Mouse (Mus musculus) neural tube, embryonic 14.5 days (tissue): ENCODE data around the gene Ubtd2. TPM values are rescaled to one million over a fixed set of nuclear protein-coding genes. Genes with fewer than 3 reads are reported as not detected.

Experiments
- ATAC-seq: fragments of 200-750 bp; cut with Nextera tagmentation; 2 replicates; pipeline ENCODE4 v1.8.0; 2017; ENCODE audit warnings: low read depth, mild to moderate bottlenecking, moderate TSS enrichment, moderate library complexity
- H3K27ac ChIP-seq: fragments of 300-500 bp; sonication (generic); 2 replicates; pipeline ENCODE4 v1.5.1; 2014; ENCODE audit warnings: low read depth, mild to moderate bottlenecking, control low read depth, low read length, moderate library complexity, mixed read lengths
- H3K27me3 ChIP-seq: fragments of 300-500 bp; sonication (generic); 2 replicates; pipeline ENCODE4 v1.6.1; 2014; ENCODE audit warnings: low read length; ENCODE audit not compliant: control insufficient read depth, insufficient read depth
- H3K36me3 ChIP-seq: fragments of 300-500 bp; sonication (generic); 2 replicates; pipeline ENCODE4 v1.6.1; 2014; ENCODE audit warnings: low read length, mixed read lengths; ENCODE audit not compliant: control insufficient read depth, insufficient read depth
- H3K4me1 ChIP-seq: fragments of 300-500 bp; sonication (generic); 2 replicates; pipeline ENCODE4 v1.6.1; 2014; ENCODE audit warnings: low read length; ENCODE audit not compliant: control insufficient read depth, insufficient read depth
- H3K4me2 ChIP-seq: fragments of 300-500 bp; sonication (generic); 2 replicates; pipeline ENCODE4 v1.6.1; 2014; ENCODE audit warnings: mild to moderate bottlenecking, low read depth, low read length, control low read depth
- H3K4me3 ChIP-seq: fragments of 300-500 bp; sonication (generic); 2 replicates; pipeline ENCODE4 v1.5.1; 2014; ENCODE audit warnings: low read depth, low read length, control low read depth, mixed read lengths
- H3K9ac ChIP-seq: fragments of 300-500 bp; sonication (generic); replicated peaks from 2 replicates; pipeline ENCODE4 v1.6.1; 2014; ENCODE audit warnings: low read depth, mild to moderate bottlenecking, control low read depth, low read length, mixed read lengths
- H3K9me3 ChIP-seq: fragments of 300-500 bp; sonication (generic); 2 replicates; pipeline ENCODE4 v1.6.1; 2016; ENCODE audit warnings: low read length; ENCODE audit not compliant: control insufficient read depth
- WGBS: fragments of 180-500 bp; shearing (Covaris S2); extraction: QIAGEN DNeasy Blood & Tissue Kit; methylation state at CpG from one replicate; pipeline ENCODE4 v1.1.7; 2014; 5-methylcytosine and 5-hydroxymethylcytosine counted together
- polyA plus RNA-seq: library from polyadenylated mRNA; unstranded; fragments of >200 nt; fragmentation: Nextera tagmentation; extraction: Ambion mirVana; gene quantifications from 2 replicates; pipeline ENCODE4 v1.2.1, GENCODE M21; 2014

Ubtd2 gene
- polyA plus RNA-seq, 1 experiment from 2014 or later = 52.5 TPM

DNA sequence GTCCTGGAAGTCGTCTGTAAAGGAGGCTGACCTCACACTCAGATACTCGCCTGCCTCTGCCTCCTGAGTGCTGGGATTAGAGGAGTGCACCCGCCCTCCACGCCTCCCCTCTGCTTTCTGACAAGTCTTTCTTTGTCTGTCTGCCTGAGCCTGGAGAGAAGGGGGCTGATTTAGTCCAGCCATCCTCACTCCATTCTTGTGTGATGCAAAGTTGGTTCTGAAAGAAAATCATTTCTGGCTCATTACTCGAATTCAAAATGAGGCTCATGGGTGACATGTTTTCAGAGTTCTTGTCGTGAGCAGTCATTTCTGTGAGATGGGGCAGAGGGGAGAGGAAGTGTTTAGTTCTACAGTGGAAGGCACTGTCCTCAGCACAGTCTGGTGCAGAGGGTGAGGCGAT, 81.8 kb downstream of the Ubtd2 start:
- no peak for ATAC-seq
- Histone ChIP-seq H3K27me3 (no peaks in the 10 kb centered on the region), H3K4me2 (no peak overlapping the region), H3K27ac (no peak overlapping the region), H3K9me3 (no peaks in the 10 kb centered on the region), H3K36me3 (no peaks in the 10 kb centered on the region), H3K4me3 (no peak overlapping the region), H3K4me1 (peaks cover 12% of the 10 kb centered on the region), H3K9ac (no peak overlapping the region)
- 14% methylated on average over 7 of the region's 7 CpGs for WGBS

- Histone ChIP-seq H3K36me3 (no peaks in the 10 kb centered on the region), H3K27ac (no peak overlapping the region), H3K9me3 (no peaks in the 10 kb centered on the region), H3K9ac (no peak overlapping the region), H3K4me1 (peaks cover 12% of the 10 kb centered on the region), H3K4me2 (no peak overlapping the region), H3K4me3 (no peak overlapping the region), H3K27me3 (no peaks in the 10 kb centered on the region)
- ATAC-seq = no peak
- 58% methylated on average over 6 of the region's 6 CpGs for WGBS
These were observed 83.3 kb downstream of the Ubtd2 start for GRCm38 (mm10) chr11:32538435-32538834.

DNA sequence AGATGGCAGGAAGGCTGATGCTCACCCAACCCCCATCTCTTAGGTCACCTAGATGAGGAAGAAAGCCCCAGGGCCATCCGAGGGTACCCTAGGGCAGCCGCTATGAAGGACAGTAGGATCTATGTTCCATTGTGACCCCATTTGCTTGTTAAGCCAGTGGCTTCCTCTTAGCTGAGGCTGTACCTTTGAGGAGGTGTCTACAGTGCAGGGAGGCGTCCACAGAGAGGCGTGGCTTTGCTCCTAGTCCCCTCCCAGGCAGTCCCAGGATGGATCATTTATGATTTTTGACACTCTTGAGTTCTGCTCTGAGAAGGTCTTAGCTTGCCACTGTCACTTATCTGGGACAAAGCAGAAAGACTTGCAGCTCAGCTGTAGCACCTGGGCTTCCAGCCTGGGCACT, 83.7 kb downstream of the Ubtd2 start:
- Histone ChIP-seq H3K4me1 (peaks cover 11% of the 10 kb centered on the region), H3K9me3 (no peaks in the 10 kb centered on the region), H3K4me3 (no peak overlapping the region), H3K36me3 (no peaks in the 10 kb centered on the region), H3K4me2 (no peak overlapping the region), H3K9ac (no peak overlapping the region), H3K27ac (no peak overlapping the region), H3K27me3 (no peaks in the 10 kb centered on the region)
- 83% methylated on average over 4 of the region's 4 CpGs for WGBS
- no peak for ATAC-seq

DNA sequence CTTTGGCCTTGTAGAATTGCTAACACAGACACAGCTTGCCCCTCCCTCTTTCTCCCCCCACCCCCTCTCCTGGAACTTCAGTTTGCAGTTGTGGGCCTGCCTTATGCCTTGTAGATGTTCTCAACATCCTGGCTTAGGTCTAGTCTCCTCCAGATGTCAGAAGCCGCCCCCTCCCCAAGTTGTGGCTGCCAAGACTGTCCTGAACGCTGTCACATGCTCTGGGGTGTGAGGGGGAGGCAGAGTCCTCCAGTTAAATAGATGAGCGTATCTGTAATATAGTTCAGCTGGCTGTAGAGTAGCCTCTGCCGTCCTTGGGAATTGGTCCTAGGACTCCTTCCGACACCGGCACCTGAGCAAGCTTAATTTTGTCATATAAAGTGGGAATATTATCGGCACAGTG, 84.5 kb downstream of the Ubtd2 start:
- Histone ChIP-seq H3K4me3 (no peak overlapping the region), H3K9me3 (no peaks in the 10 kb centered on the region), H3K4me2 (no peak overlapping the region), H3K36me3 (no peaks in the 10 kb centered on the region), H3K9ac (no peak overlapping the region), H3K27me3 (no peaks in the 10 kb centered on the region), H3K4me1 (0 out of 2 replicates have a peak, but pooled peaks cover 6% of the 10 kb centered on the region), H3K27ac (no peak overlapping the region)
- no peak for ATAC-seq
- 89% methylated on average over 7 of the region's 7 CpGs for WGBS

GRCm38 (mm10) chr11:32540463-32540862, 85.3 kb downstream of the Ubtd2 start:
- no peaks in the 10 kb centered on the region for H3K27me3 ChIP-seq
- no peak overlapping the region for H3K4me3 ChIP-seq
- no peak for ATAC-seq
- 0 out of 2 replicates have a peak, but pooled peaks cover 6% of the 10 kb centered on the region for H3K4me1 ChIP-seq
- no peaks in the 10 kb centered on the region for H3K9me3 ChIP-seq
- no peak overlapping the region for H3K4me2 ChIP-seq
- WGBS = 91% methylated on average over 6 of the region's 6 CpGs
- no peak overlapping the region for H3K9ac ChIP-seq
- no peaks in the 10 kb centered on the region for H3K36me3 ChIP-seq
- no peak overlapping the region for H3K27ac ChIP-seq

DNA sequence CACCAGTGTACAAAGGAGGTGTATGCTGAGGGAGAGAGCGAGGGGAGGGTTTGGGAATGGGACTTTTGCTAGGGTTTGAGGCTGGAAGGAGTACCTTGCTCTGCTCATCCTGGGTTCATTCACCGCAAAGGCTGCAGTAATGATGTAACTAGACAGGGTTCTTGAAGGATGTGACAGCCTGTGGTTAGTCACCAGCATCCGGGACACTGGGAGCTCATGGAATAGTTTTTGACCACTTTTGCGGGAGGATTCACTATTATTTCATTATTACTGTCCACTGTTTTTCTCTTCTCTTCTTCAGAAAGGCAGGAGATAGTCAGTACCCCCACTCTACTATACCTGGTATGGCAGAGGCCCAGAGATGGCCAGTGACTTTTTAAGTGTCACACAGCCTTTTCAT, 87.0 kb downstream of the Ubtd2 start:
- Histone ChIP-seq H3K36me3 (no peaks in the 10 kb centered on the region), H3K9ac (no peak overlapping the region), H3K4me2 (no peak overlapping the region), H3K9me3 (no peaks in the 10 kb centered on the region), H3K4me3 (no peak overlapping the region), H3K27ac (no peak overlapping the region), H3K27me3 (no peaks in the 10 kb centered on the region), H3K4me1 (0 out of 2 replicates have a peak, but pooled peaks cover 9% of the 10 kb centered on the region)
- WGBS = 96% methylated on average over 4 of the region's 4 CpGs
- ATAC-seq = no peak

GRCm38 (mm10) chr11:32542687-32543411, 87.7 kb downstream of the Ubtd2 start:
- WGBS = 45% methylated on average over 3 of the region's 3 CpGs

GRCm38 (mm10) chr11:32544041-32544440, 88.9 kb downstream of the Ubtd2 start:
- WGBS = 88% methylated on average over 6 of the region's 6 CpGs
- no peaks in the 10 kb centered on the region for H3K36me3 ChIP-seq
- ATAC-seq = no peak
- H3K4me3 ChIP-seq = no peak overlapping the region
- H3K27me3 ChIP-seq = no peaks in the 10 kb centered on the region
- H3K9me3 ChIP-seq = no peaks in the 10 kb centered on the region
- H3K9ac ChIP-seq = no peak overlapping the region
- 0 out of 2 replicates have a peak, but pooled peaks cover 2% of the 10 kb centered on the region for H3K4me1 ChIP-seq
- no peak overlapping the region for H3K4me2 ChIP-seq
- H3K27ac ChIP-seq = no peak overlapping the region

More at GRCm38 (mm10) chr11:32542687-32543411, 87.7 kb downstream of the Ubtd2 start:
- H3K4me2 ChIP-seq = no peak overlapping the region
- no peak overlapping the region for H3K27ac ChIP-seq
- ATAC-seq = no peak
- H3K9ac ChIP-seq = no peak overlapping the region
- 0 out of 2 replicates have a peak, but pooled peaks cover 8% of the 10 kb centered on the region for H3K4me1 ChIP-seq
- H3K9me3 ChIP-seq = no peaks in the 10 kb centered on the region
- no peak overlapping the region for H3K4me3 ChIP-seq
- no peaks in the 10 kb centered on the region for H3K36me3 ChIP-seq
- H3K27me3 ChIP-seq = no peaks in the 10 kb centered on the region

DNA sequence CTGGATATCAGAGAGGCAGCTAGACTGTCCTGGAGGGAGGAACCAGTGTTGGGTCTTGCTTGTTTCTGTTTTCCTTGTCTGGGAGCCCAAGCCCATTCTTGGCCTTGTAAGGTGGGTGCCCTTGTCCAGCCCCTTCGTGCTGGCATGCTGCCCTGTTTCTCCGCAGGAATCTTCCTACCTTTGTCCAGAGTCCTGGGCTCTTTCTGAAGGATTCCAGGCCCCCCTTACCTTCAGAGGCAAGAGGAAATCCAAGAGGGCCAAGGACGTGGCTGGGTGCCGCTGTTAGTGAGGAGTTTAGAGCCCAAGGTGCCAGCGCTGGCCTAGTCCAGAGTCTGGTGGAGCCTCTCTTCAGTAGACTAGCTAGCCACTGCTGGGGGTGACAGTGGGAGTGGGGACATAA, 89.3 kb downstream of the Ubtd2 start:
- Histone ChIP-seq H3K4me1 (0 out of 2 replicates have a peak, but pooled peaks cover 2% of the 10 kb centered on the region), H3K9ac (no peak overlapping the region), H3K4me2 (no peak overlapping the region), H3K4me3 (no peak overlapping the region), H3K36me3 (no peaks in the 10 kb centered on the region), H3K9me3 (no peaks in the 10 kb centered on the region), H3K27me3 (no peaks in the 10 kb centered on the region), H3K27ac (no peak overlapping the region)
- WGBS = 89% methylated on average over 5 of the region's 5 CpGs
- no peak for ATAC-seq
